In genomic region chr14:11871752-11872344, GRCm38 (mm10) we compare ENCODE assay signal across 21 mouse cellular contexts.
DNase-seq lines count a peak whose midpoint lies in the region; ATAC-seq and TF ChIP-seq lines count a peak whose summit lies in the region.
"Had no signal": no experiment of that assay in that cellular context is flagged by ENCODE, and none has a peak within 500 bp of the region (broad histone marks: within the 10 kb centered on the region; RNA-seq: fewer than 3 reads in every experiment).

No protein-coding gene starts in this region.

- no peak for TF ChIP-seq EP300 in heart, adult 2 months (IDR thresholded peaks at IDR 0.05; ENCODE audit: insufficient read depth, low read depth, low read length)

- WGBS in heart, adult 2 months: 32% methylated on average over 8 of the region's 8 CpGs
- WGBS in forebrain, embryonic 16.5 days: 62% methylated on average over 8 of the region's 8 CpGs
- WGBS in midbrain, embryonic 16.5 days: 73% methylated on average over 8 of the region's 8 CpGs

- DNase-seq in heart, adult 2 months: no peak
- DNase-seq in heart, adult 8-10 months (ENCODE audit: low spot score): no peak
- peak; percentile 42 for DNase-seq in Muller cell, postnatal 12 days (ENCODE audit: inconsistent ontology term)
- peak; percentile 58 for DNase-seq in embryo, embryonic 10.5 days (ENCODE audit: low spot score)
- DNase-seq in forelimb bud, embryonic 11.5 days (ENCODE audit: low read depth, low spot score): peak; percentile 57
- no peak for DNase-seq in spleen, adult 18-20 months
- DNase-seq: adrenal gland, postnatal 25 days; B cell, adult 2 months; cerebellum, adult 8-10 months; kidney, postnatal 4 days; lung, postnatal 14 days; right cerebral cortex, postnatal 25 days; thymus, postnatal 4 days had no signal

- H3K9me3 ChIP-seq in forebrain, embryonic 16.5 days (ENCODE audit: control insufficient read depth, low read length): no peaks in the 10 kb centered on the region
- H3K9me3 ChIP-seq in midbrain, embryonic 16.5 days (replicated peaks; ENCODE audit: control insufficient read depth, low read length, poor library complexity, severe bottlenecking): no peaks in the 10 kb centered on the region
- H3K9me3 ChIP-seq: hindbrain, embryonic 12.5 days; limb, embryonic 12.5 days; liver, embryonic 15.5 days; neural tube, embryonic 12.5 days had no signal

- H3K36me3 ChIP-seq in heart, adult 2 months (ENCODE audit: control insufficient read depth, insufficient read depth, low read length): peaks cover 44% of the 10 kb centered on the region
- H3K36me3 ChIP-seq in forebrain, embryonic 16.5 days (ENCODE audit: control insufficient read depth, insufficient read depth): no peaks in the 10 kb centered on the region
- no peaks in the 10 kb centered on the region for H3K36me3 ChIP-seq in midbrain, embryonic 16.5 days (ENCODE audit: control insufficient read depth, insufficient read depth, low read length)
- H3K36me3 ChIP-seq: hindbrain, embryonic 12.5 days; limb, embryonic 12.5 days; liver, embryonic 15.5 days; neural tube, embryonic 12.5 days had no signal

- peaks cover 1% of the 10 kb centered on the region; the same call in 1 of the 2 replicates for H3K79me2 ChIP-seq in heart, adult 2 months (replicated peaks; ENCODE audit: control insufficient read depth, insufficient read depth, low read length)

- no peak for TF ChIP-seq POLR2A in heart, adult 2 months (IDR thresholded peaks at IDR 0.05; ENCODE audit: insufficient read depth, low read depth, low read length)

- H3K4me2 ChIP-seq in forebrain, embryonic 16.5 days (ENCODE audit: low read length): no peak overlapping the region
- no peak overlapping the region for H3K4me2 ChIP-seq in midbrain, embryonic 16.5 days (ENCODE audit: low read length)
- H3K4me2 ChIP-seq: hindbrain, embryonic 12.5 days; limb, embryonic 12.5 days; liver, embryonic 15.5 days; neural tube, embryonic 12.5 days had no signal

- H3K27ac ChIP-seq in heart, adult 2 months: peak overlapping the region; percentile 47
- H3K27ac ChIP-seq in forebrain, embryonic 16.5 days (ENCODE audit: low read length): no peak overlapping the region
- no peak overlapping the region for H3K27ac ChIP-seq in midbrain, embryonic 16.5 days (ENCODE audit: low read length)
- H3K27ac ChIP-seq: hindbrain, embryonic 12.5 days; limb, embryonic 12.5 days; liver, embryonic 15.5 days; neural tube, embryonic 12.5 days had no signal

- no peak overlapping the region for H3K4me3 ChIP-seq in heart, adult 2 months
- H3K4me3 ChIP-seq in forebrain, embryonic 16.5 days (replicated peaks; ENCODE audit: low read length): no peak overlapping the region
- no peak overlapping the region for H3K4me3 ChIP-seq in midbrain, embryonic 16.5 days (ENCODE audit: low read depth, low read length)
- H3K4me3 ChIP-seq: hindbrain, embryonic 12.5 days; limb, embryonic 12.5 days; liver, embryonic 15.5 days; megakaryocyte, embryonic 14.5 days; neural tube, embryonic 12.5 days had no signal

- H3K4me1 ChIP-seq in heart, adult 2 months (ENCODE audit: control insufficient read depth, insufficient read depth, low read length): peaks cover 38% of the 10 kb centered on the region
- H3K4me1 ChIP-seq in forebrain, embryonic 16.5 days (replicated peaks; ENCODE audit: control insufficient read depth, insufficient read depth, low read length): peaks cover 12% of the 10 kb centered on the region
- no peaks in the 10 kb centered on the region; the same call in none of the 2 replicates for H3K4me1 ChIP-seq in midbrain, embryonic 16.5 days (ENCODE audit: control insufficient read depth, insufficient read depth, low read length)
- H3K4me1 ChIP-seq: liver, embryonic 15.5 days; megakaryocyte, embryonic 14.5 days had no signal

- intact Hi-C loops in heart, adult 2 months (cut with DNase I): no loop called here

- ATAC-seq in forebrain, embryonic 16.5 days: no peak
- no peak for ATAC-seq in midbrain, embryonic 16.5 days
- ATAC-seq: inflammation-experienced regulatory T-cells, adult 6 months had no signal

- no peak overlapping the region for H3K9ac ChIP-seq in heart, adult 2 months (ENCODE audit: low read depth, low read length)
- H3K9ac ChIP-seq in forebrain, embryonic 16.5 days (replicated peaks; ENCODE audit: low read depth, low read length): no peak overlapping the region
- no peak overlapping the region for H3K9ac ChIP-seq in midbrain, embryonic 16.5 days (ENCODE audit: low read depth, low read length)
- H3K9ac ChIP-seq: hindbrain, embryonic 12.5 days; limb, embryonic 12.5 days; liver, embryonic 15.5 days; neural tube, embryonic 12.5 days had no signal

- no peaks in the 10 kb centered on the region for H3K27me3 ChIP-seq in heart, adult 2 months (ENCODE audit: control insufficient read depth, insufficient read depth, low read length)
- H3K27me3 ChIP-seq in forebrain, embryonic 16.5 days (replicated peaks; ENCODE audit: control insufficient read depth, insufficient read depth, low read length): no peaks in the 10 kb centered on the region
- no peaks in the 10 kb centered on the region for H3K27me3 ChIP-seq in midbrain, embryonic 16.5 days (ENCODE audit: control insufficient read depth, insufficient read depth, low read depth, low read length)
- H3K27me3 ChIP-seq: hindbrain, embryonic 12.5 days; limb, embryonic 12.5 days; liver, embryonic 15.5 days; megakaryocyte, embryonic 14.5 days; neural tube, embryonic 12.5 days had no signal

- no peak for TF ChIP-seq CTCF in heart, adult 2 months (IDR thresholded peaks at IDR 0.05)

Comparison
In these comparisons a context has a peak if more than half of its experiments do, and no peak if none do; other contexts are left out.
1. DNase-seq: peak in Muller cell, postnatal 12 days (single experiment), embryo, embryonic 10.5 days (single experiment) and forelimb bud, embryonic 11.5 days (single experiment); none in heart, adult 2 months (0 of 2), heart, adult 8-10 months (single experiment) and spleen, adult 18-20 months (0 of 2).